Mouse (Mus musculus) liver, embryonic 14.5 days (tissue): ENCODE results near the gene Churc1. TPM values are rescaled to one million over a fixed set of nuclear protein-coding genes. Genes with fewer than 3 reads are reported as not detected.
"Not testable (repeated sequence)": the region's sequence is repeated elsewhere in the genome, so short reads cannot be mapped to it uniquely, and the experiment has no call there.

Source experiments
- ATAC-seq: fragments of 200-750 bp; cut with Nextera tagmentation; 2 replicates; pipeline ENCODE4 v1.8.0; 2017; ENCODE audit warnings: moderate number of reproducible peaks, mild to moderate bottlenecking, moderate library complexity; ENCODE audit not compliant: insufficient read depth
- DNase-seq, 3 experiments: peaks; one replicate each; pipeline ENCODE4 v3.0.0-alpha.2; 2012 to 2013; ENCODE audit warnings: low read depth in 3 of 3, low spot score in 3 of 3
- H3K27ac ChIP-seq: fragments of 300-500 bp; sonication (generic); 2 replicates; pipeline ENCODE4 v1.5.1; 2014; ENCODE audit warnings: moderate library complexity, mild to moderate bottlenecking, control low read depth, inconsistent platforms
- H3K27me3 ChIP-seq: fragments of 300-500 bp; sonication (generic); 2 replicates; pipeline ENCODE4 v1.6.1; 2014; ENCODE audit warnings: mild to moderate bottlenecking, low read length, moderate library complexity; ENCODE audit not compliant: control insufficient read depth, insufficient read depth
- H3K36me3 ChIP-seq: fragments of 300-500 bp; sonication (generic); replicated peaks from 2 replicates; pipeline ENCODE4 v1.6.1; 2014; ENCODE audit warnings: low read depth; ENCODE audit not compliant: control insufficient read depth, insufficient read depth
- H3K4me1 ChIP-seq, 2 experiments: fragments of 200-500 bp in 1 of 2; fragments of 300-500 bp in 1 of 2; sonication (generic) in 1 of 2; replicated peaks; 2 replicates each; pipeline ENCODE4 v1.6.1; 2012 to 2014; ENCODE audit warnings: antibody characterized with exemption in 1 of 2, inconsistent platforms in 1 of 2, low read length in 1 of 2; ENCODE audit not compliant: control insufficient read depth in 2 of 2, insufficient read depth in 2 of 2
- H3K4me2 ChIP-seq: fragments of 300-500 bp; sonication (generic); 2 replicates; pipeline ENCODE4 v1.6.1; 2014; ENCODE audit warnings: low read depth, mild to moderate bottlenecking, control low read depth, moderate library complexity
- H3K4me3 ChIP-seq, 2 experiments: fragments of 200-500 bp in 1 of 2; fragments of 300-500 bp in 1 of 2; sonication (generic) in 1 of 2; 2 replicates each; pipeline ENCODE4 v1.5.1; 2012 to 2014; ENCODE audit warnings: low read depth in 2 of 2, low read length in 2 of 2, mild to moderate bottlenecking in 2 of 2, control low read depth in 1 of 2, inconsistent platforms in 1 of 2, moderate library complexity in 1 of 2; ENCODE audit not compliant: insufficient read depth in 1 of 2
- H3K9ac ChIP-seq: fragments of 300-500 bp; sonication (generic); replicated peaks from 2 replicates; pipeline ENCODE4 v1.6.1; 2014; ENCODE audit warnings: mild to moderate bottlenecking, control low read depth, moderate library complexity
- H3K9me3 ChIP-seq: fragments of 300-500 bp; sonication (generic); 2 replicates; pipeline ENCODE4 v1.6.1; 2016; ENCODE audit warnings: low read length, mixed read lengths; ENCODE audit not compliant: control insufficient read depth
- CTCF ChIP-seq: IDR thresholded peaks from 2 replicates; pipeline ENCODE4 v1.5.1; 2016; ENCODE audit warnings: antibody characterized with exemption, low read depth, control low read depth
- EP300 ChIP-seq: IDR thresholded peaks from 2 replicates; pipeline ENCODE4 v1.6.1; 2016; ENCODE audit warnings: antibody characterized with exemption, low read depth
- WGBS: fragments of 180-500 bp; shearing (Covaris S2); extraction: QIAGEN DNeasy Blood & Tissue Kit; methylation state at CpG from one replicate; pipeline ENCODE4 v1.1.7; 2014; ENCODE audit not compliant: insufficient replicate concordance; 5-methylcytosine and 5-hydroxymethylcytosine counted together
- polyA plus RNA-seq, 2 experiments: library from polyadenylated mRNA; depleted of rRNA in 1 of 2; stranded (reverse) in 1 of 2; unstranded in 1 of 2; fragments of >200 nt; fragmentation: Nextera tagmentation in 1 of 2; extraction: Ambion mirVana in 1 of 2; gene quantifications; 2 replicates each; pipeline versions ENCODE4 v1.2.1 to v1.2.3; 2012 to 2014

Churc1 gene
- polyA plus RNA-seq, 2 experiments: 40.2 to 68.8 TPM

- TF ChIP-seq EP300 (no peak), CTCF (no peak)
- Histone ChIP-seq H3K4me3 (no peak overlapping the region), H3K4me2 (no peak overlapping the region), H3K9ac (no peak overlapping the region), H3K27me3 (no peaks in the 10 kb centered on the region), H3K4me1 (0 out of 4 replicates have a peak, but pooled peaks cover 0 to 4% of the 10 kb centered on the region in 2 experiments), H3K9me3 (no peaks in the 10 kb centered on the region), H3K27ac (no peak overlapping the region), H3K36me3 (no peaks in the 10 kb centered on the region)
- DNase-seq: no peak
- ATAC-seq: no peak
- 25% methylated on average over 8 of the region's 8 CpGs for WGBS
Observed at GRCm38 (mm10) chr12:76790446-76791084, 25.2 kb downstream of the Churc1 start.

DNA sequence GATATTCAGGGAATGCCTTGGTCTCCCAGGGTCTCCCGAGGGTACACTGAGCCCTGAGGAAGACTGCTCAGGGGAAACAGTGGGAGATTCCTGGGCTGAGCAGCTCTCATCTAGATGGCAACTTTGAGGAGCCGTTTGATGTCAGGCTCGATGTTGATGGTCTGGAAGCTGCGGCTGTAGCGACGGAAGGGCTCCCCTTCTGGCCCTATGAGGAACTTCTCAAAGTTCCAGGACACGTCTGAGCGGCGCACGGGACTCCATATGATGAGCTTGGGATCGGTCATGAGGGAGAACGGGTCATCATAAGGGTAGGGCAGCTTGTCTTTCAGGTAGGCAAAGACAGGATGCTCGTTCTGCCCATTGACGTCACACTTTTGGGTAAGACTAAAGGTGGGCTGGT, 27.2 kb downstream of the Churc1 start:
- H3K4me1 ChIP-seq, DNase-seq, H3K4me3 ChIP-seq, H3K27me3 ChIP-seq, H3K9me3 ChIP-seq, ATAC-seq, H3K9ac ChIP-seq, H3K36me3 ChIP-seq, H3K4me2 ChIP-seq, H3K27ac ChIP-seq: not testable (repeated sequence)
- 43% methylated on average over 13 of the region's 14 CpGs for WGBS
- peak; percentile 33; the same call in 1 of the 2 replicates for TF ChIP-seq CTCF

DNA sequence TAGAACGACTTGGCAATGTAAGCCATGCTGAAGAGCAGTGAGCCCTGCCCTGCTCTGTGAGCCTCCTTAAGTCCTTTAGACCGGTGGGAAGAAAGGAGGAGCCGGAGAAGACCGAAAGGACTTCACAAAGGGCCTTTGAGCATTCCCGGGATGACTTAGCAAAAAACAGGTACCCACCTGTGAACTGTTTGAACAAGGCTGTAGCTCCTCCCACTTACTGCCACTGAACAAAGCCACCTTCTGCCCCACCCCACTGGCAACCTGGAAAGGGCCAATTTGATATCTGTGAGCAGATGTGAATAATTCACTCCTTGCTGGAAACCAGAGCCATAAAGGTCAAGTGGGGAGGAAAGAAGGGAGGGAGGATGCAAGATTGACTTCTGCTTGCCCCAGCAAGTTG, 30.0 kb downstream of the Churc1 start, which contains the start of gene Gpx2:
Gene Gpx2 (minus strand): TSS at position 205 of the 400 bp plus-strand sequence.
- no peaks in the 10 kb centered on the region; the same call in 1 of the 2 replicates for H3K27me3 ChIP-seq
- ATAC-seq (no peak), DNase-seq (no peak)
- H3K27ac ChIP-seq: no peak within 1 kb of the TSS
- H3K4me3 ChIP-seq: no peak within 1 kb of the TSS
- H3K36me3 ChIP-seq: no peaks in the 10 kb centered on the region
- H3K4me2 ChIP-seq: no peak within 1 kb of the TSS
- WGBS: 67% methylated on average over 5 of the region's 5 CpGs
- H3K9ac ChIP-seq: no peak within 1 kb of the TSS
- TF ChIP-seq EP300 (no peak), CTCF (no peak)
- 0 out of 4 replicates have a peak, but pooled peaks cover 0 to 3% of the 10 kb centered on the region in 2 experiments for H3K4me1 ChIP-seq
- H3K9me3 ChIP-seq: no peaks in the 10 kb centered on the region

- H3K9me3 ChIP-seq: no peaks in the 10 kb centered on the region
- H3K27me3 ChIP-seq: no peaks in the 10 kb centered on the region; the same call in 1 of the 2 replicates
- H3K36me3 ChIP-seq: no peaks in the 10 kb centered on the region
- no peak overlapping the region for H3K27ac ChIP-seq
- no peak overlapping the region for H3K4me3 ChIP-seq
- H3K9ac ChIP-seq: no peak overlapping the region
- no peak for DNase-seq
- ATAC-seq: no peak
- 42% methylated on average over 7 of the region's 7 CpGs for WGBS
- no peaks in the 10 kb centered on the region for H3K4me1 ChIP-seq
- TF ChIP-seq EP300 (no peak), CTCF (no peak)
- no peak overlapping the region for H3K4me2 ChIP-seq
Observed at GRCm38 (mm10) chr12:76796938-76797539, 31.7 kb downstream of the Churc1 start.

GRCm38 (mm10) chr12:76798008-76798720, 32.8 kb downstream of the Churc1 start:
- H3K4me2 ChIP-seq: no peak overlapping the region
- no peak for ATAC-seq
- DNase-seq: no peak
- H3K4me3 ChIP-seq: no peak overlapping the region
- H3K27me3 ChIP-seq: no peaks in the 10 kb centered on the region; the same call in 1 of the 2 replicates
- H3K4me1 ChIP-seq: no peaks in the 10 kb centered on the region
- WGBS: 46% methylated on average over 5 of the region's 5 CpGs
- H3K9ac ChIP-seq: no peak overlapping the region
- H3K36me3 ChIP-seq: no peaks in the 10 kb centered on the region
- H3K27ac ChIP-seq: no peak overlapping the region
- TF ChIP-seq EP300 (no peak), CTCF (no peak)
- H3K9me3 ChIP-seq: no peaks in the 10 kb centered on the region
